Mouse (Mus musculus) megakaryocyte, embryonic 14.5 days (primary cell): ENCODE data around the gene Timm9.

Source experiments
- FLI1 ChIP-seq: IDR thresholded peaks from 2 replicates; pipeline ENCODE4 v1.6.1; 2012; ENCODE audit warnings: low read length, inconsistent platforms, mixed read lengths
- GATA1 ChIP-seq: IDR thresholded peaks from 3 replicates; pipeline ENCODE4 v1.6.1; 2012; ENCODE audit warnings: mixed read lengths, low read length, inconsistent platforms, borderline replicate concordance

GRCm38 (mm10) chr12:71111331-71111730, 25.2 kb downstream of the Timm9 start, which contains the start of gene Tomm20l:
- TF ChIP-seq FLI1 (no peak), GATA1 (no peak)
